Mouse (Mus musculus) kidney, adult 2 months (tissue): ENCODE results near the gene Cd8a. TPM values are rescaled to one million over a fixed set of nuclear protein-coding genes. Genes with fewer than 3 reads are reported as not detected.

ENCODE experiments used
- DNase-seq: peaks from one replicate; pipeline ENCODE4 v3.0.0; 2021
- H3K27ac ChIP-seq: fragments of 200-500 bp; 2 replicates; pipeline ENCODE4 v1.5.1; 2012; ENCODE audit warnings: low read depth, low read length, control low read depth, inconsistent platforms; ENCODE audit not compliant: insufficient read depth
- H3K27me3 ChIP-seq: fragments of 200-500 bp; replicated peaks from 2 replicates; pipeline ENCODE4 v1.6.1; 2012; ENCODE audit warnings: mild to moderate bottlenecking, moderate library complexity, low read length, inconsistent platforms; ENCODE audit not compliant: control insufficient read depth, insufficient read depth
- H3K36me3 ChIP-seq: fragments of 200-500 bp; 2 replicates; pipeline ENCODE4 v1.6.1; 2012; ENCODE audit warnings: mild to moderate bottlenecking, moderate library complexity, low read length, inconsistent platforms; ENCODE audit not compliant: control insufficient read depth, insufficient read depth
- H3K4me1 ChIP-seq: fragments of 200-500 bp; 2 replicates; pipeline ENCODE4 v1.6.1; 2011; ENCODE audit warnings: low read length; ENCODE audit not compliant: control insufficient read depth, insufficient read depth
- H3K4me3 ChIP-seq: fragments of 200-500 bp; 2 replicates; pipeline ENCODE4 v1.5.1; 2011; ENCODE audit warnings: mild to moderate bottlenecking, low read depth, low read length, control low read depth; ENCODE audit not compliant: insufficient read depth
- CTCF ChIP-seq: fragments of 200-500 bp; conservative IDR thresholded peaks from 2 replicates; pipeline ENCODE4 v1.5.1; 2011; ENCODE audit warnings: low read depth, mild to moderate bottlenecking, control low read depth, low read length, moderate library complexity, mixed read lengths; ENCODE audit not compliant: insufficient read depth, insufficient read length
- POLR2A ChIP-seq: fragments of 200-500 bp; IDR thresholded peaks from one replicate; pipeline ENCODE4 v1.6.1; 2011; ENCODE audit warnings: low read depth, low read length, control low read depth
- WGBS: fragments of 180-500 bp; shearing (Covaris S2); methylation state at CpG from one replicate; pipeline ENCODE4 v1.1.7; 2018; 5-methylcytosine and 5-hydroxymethylcytosine counted together
- polyA plus RNA-seq: library from polyadenylated mRNA; depleted of rRNA; stranded (reverse); fragments of >200 nt; gene quantifications from 2 replicates; pipeline ENCODE4 v1.2.3, GENCODE M21; 2012

Cd8a gene
- polyA plus RNA-seq, 1 experiment: 4.7 TPM

DNA sequence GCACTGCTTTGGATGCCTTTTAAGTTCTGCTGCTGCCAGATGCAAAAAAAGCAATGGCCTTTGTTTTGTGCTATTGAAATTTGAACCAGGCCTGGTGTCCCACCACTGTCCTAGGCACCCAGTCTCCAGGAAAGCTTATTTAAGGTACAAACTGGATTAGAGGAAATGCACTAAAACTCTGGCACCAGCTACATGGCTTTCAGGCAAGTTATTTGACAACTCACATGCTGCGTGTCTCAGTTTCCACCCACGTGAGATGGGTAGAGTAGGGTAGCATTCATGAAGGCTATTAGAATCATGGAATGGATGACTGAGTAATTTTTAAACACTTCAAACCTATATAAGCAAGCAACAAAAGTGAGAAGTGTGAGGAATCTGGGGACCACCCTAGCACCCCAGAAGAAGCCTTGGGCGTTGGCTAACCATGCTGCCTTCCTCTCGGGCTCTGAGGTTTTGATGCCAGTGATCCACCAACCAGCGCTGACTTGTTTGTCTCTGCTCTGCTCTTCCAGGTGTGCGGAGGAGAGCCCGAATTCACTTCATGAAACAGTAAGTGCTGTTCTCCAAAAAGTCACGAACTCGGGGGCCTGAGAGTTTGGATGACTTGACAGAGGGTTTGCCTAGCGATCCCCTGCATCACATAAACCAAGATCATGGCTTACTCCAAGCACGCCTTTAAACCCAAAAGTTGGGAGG lies 39.5 kb upstream of the Cd8a start:
- TF ChIP-seq POLR2A (no peak), CTCF (no peak)
- no peak overlapping the region for H3K27ac ChIP-seq
- no peak overlapping the region for H3K4me3 ChIP-seq
- H3K4me1 ChIP-seq: no peaks in the 10 kb centered on the region
- no peaks in the 10 kb centered on the region for H3K27me3 ChIP-seq
- DNase-seq: no peak
- no peaks in the 10 kb centered on the region for H3K36me3 ChIP-seq
- 92% methylated on average over 11 of the region's 11 CpGs for WGBS

DNA sequence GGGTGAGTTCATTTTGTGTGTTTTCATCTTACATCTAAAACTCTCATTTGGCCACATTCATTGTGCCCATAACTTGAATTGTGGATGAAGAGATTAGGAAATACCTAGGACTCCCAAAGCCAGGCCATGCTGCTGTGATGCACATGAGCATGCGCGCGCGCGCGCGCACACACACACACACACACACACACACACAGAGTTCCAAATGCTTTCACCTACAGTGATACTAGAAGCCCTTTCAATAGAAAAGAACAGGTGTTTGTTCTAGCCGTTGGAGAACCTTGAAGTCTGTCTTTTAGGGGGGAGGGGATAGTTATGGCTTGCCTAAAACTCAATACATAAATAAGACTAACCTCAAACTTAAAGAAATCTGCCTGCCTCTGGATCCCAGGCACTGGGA lies 35.6 kb upstream of the Cd8a start:
- Histone ChIP-seq H3K27me3 (no peaks in the 10 kb centered on the region), H3K4me3 (no peak overlapping the region), H3K36me3 (no peaks in the 10 kb centered on the region), H3K4me1 (no peaks in the 10 kb centered on the region), H3K27ac (no peak overlapping the region)
- no peak for DNase-seq
- 93% methylated on average over 8 of the region's 8 CpGs for WGBS
- TF ChIP-seq CTCF (no peak), POLR2A (no peak)

DNA sequence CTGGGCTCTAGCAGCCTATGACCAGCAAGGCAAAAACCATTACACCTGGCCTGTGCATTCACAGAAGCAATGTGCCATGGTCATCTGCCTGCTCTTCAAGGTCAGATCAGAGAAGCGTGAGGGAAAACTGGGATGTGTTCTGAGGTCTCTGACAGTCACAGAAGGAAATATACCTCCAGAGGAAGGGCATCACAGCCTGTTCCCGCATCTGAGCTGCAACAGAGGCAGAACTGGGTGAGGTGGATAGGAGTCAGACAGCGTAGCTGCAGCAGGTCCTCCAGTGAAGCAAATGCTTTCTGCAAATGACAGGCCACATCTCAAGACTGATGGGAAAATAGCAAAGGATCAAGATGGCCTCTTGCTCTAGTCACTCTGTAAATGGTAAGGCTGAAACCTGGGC lies 34.3 kb upstream of the Cd8a start:
- TF ChIP-seq POLR2A: no peak
- TF ChIP-seq CTCF: no peak
- H3K27me3 ChIP-seq: no peaks in the 10 kb centered on the region
- WGBS: 75% methylated on average over 3 of the region's 3 CpGs
- no peak overlapping the region for H3K27ac ChIP-seq
- no peak overlapping the region for H3K4me3 ChIP-seq
- DNase-seq: no peak
- H3K36me3 ChIP-seq: no peaks in the 10 kb centered on the region
- H3K4me1 ChIP-seq: no peaks in the 10 kb centered on the region

DNA sequence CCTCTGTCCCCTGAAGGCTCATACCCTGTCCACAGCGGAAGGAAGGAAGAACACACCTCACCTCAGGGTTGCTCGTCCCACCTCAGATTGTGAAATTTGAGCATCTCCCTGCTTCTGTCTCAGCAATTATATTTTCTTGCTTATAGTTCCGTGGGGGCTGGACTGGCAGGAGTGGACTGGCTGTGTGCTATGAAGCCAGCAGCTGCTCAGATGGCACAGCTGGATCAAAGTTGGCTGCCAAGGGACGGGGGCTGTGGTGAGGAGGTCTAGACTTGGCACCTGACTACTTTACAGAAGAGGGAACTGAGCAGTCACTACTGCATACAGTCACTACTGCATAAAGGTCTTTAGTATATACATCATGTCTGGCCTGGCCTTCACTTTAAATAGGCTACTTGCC lies 33.9 kb upstream of the Cd8a start:
- no peaks in the 10 kb centered on the region for H3K36me3 ChIP-seq
- H3K27ac ChIP-seq: no peak overlapping the region
- no peaks in the 10 kb centered on the region for H3K4me1 ChIP-seq
- H3K27me3 ChIP-seq: no peaks in the 10 kb centered on the region
- TF ChIP-seq POLR2A (no peak), CTCF (no peak)
- DNase-seq: no peak
- 73% methylated on average over 4 of the region's 4 CpGs for WGBS
- H3K4me3 ChIP-seq: no peak overlapping the region

DNA sequence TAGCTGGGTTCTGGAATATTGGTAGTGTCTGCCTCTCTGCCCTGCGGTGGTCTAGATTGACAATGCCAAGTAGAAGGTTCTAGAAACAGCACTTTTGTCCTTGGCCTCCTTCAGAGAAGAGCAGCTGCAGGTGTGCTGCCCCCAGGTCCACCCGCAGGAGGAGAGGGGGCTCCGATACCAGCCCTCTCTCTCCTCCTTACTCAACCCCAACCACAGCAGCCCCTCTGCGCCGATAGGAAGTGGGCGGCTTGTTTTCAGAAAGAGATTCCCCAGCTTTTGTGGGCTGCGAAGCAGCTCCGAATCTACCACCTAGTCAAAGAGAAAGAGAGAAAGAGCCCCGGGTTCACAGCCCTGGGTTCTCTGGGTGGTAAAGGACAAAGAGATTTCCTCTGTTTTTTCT lies 32.0 kb upstream of the Cd8a start:
- Histone ChIP-seq H3K4me3 (no peak overlapping the region), H3K4me1 (no peaks in the 10 kb centered on the region)
- WGBS: 85% methylated on average over 9 of the region's 9 CpGs

DNA sequence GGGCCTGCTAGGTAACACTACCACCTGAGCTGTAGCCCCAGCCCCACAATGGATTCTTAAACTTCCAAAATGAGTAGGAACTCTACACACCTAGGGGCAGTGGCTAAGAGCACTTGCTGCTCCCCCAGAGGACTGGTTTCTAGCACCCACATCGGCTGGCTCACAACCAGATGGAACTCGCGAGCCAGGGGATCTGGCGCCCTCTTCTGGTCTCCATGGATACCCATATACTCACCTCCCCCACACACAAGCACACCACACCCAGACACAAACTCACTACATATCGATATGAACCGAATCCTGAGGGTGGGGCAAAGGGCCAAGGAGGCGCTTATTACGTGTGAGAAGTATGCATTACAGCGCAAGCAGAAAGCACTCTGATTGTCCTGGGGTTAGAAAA lies 25.2 kb upstream of the Cd8a start:
- DNase-seq: no peak
- Histone ChIP-seq H3K4me1 (no peaks in the 10 kb centered on the region), H3K36me3 (no peaks in the 10 kb centered on the region), H3K27ac (no peak overlapping the region), H3K4me3 (no peak overlapping the region), H3K27me3 (no peaks in the 10 kb centered on the region)
- no peak for TF ChIP-seq CTCF
- 95% methylated on average over 9 of the region's 9 CpGs for WGBS

More for the DNA sequence above, 32.0 kb upstream of the Cd8a start:
- Histone ChIP-seq H3K27me3 (no peaks in the 10 kb centered on the region), H3K36me3 (no peaks in the 10 kb centered on the region), H3K27ac (no peak overlapping the region)
- no peak for TF ChIP-seq POLR2A
- TF ChIP-seq CTCF: no peak
- no peak for DNase-seq

DNA sequence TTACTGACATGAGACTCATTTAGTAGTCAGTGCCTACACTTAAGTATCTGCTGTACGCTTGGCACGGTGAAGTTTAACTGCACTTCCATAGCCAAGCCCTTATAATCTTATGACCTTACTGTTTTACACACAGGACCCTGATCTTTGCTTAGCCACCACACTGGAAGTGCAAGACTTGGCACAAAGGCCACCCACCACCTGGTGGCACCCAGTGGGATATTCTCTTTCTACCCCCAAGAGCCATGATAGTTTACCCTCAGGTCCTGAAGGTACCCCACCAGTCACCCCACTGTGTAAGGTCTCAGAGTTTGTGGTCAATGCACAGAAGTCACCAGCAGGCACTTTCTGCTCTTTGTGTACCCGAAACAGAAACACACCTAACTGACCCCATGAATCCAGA lies 22.0 kb upstream of the Cd8a start:
- H3K4me1 ChIP-seq: no peaks in the 10 kb centered on the region
- H3K27ac ChIP-seq: no peak overlapping the region
- no peak overlapping the region for H3K4me3 ChIP-seq
- no peak for DNase-seq
- WGBS: 85% methylated on average over 3 of the region's 3 CpGs
- H3K27me3 ChIP-seq: no peaks in the 10 kb centered on the region
- H3K36me3 ChIP-seq: no peaks in the 10 kb centered on the region
- no peak for TF ChIP-seq CTCF

DNA sequence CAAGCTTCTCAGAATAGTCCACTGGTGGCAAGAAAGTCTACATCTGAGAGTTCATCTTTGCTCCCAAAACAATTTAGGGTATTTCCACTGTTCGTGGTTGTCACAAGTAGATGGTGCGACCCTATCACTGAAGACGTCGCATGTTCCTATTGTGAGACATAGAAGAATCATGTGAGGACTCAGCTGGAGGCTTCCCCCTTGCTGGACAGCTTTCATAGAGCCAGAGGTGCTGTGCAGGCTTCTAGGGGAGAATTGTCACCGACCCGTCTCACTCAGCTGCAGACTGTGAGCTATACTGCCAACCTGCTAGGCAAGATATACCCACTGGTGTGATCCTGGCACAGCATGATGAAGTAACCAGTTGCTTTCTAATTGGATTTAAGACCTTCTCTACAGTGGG lies 21.0 kb upstream of the Cd8a start:
- DNase-seq: no peak
- TF ChIP-seq POLR2A (no peak), CTCF (no peak)
- H3K27me3 ChIP-seq: no peaks in the 10 kb centered on the region
- no peaks in the 10 kb centered on the region for H3K4me1 ChIP-seq
- WGBS: 93% methylated on average over 6 of the region's 6 CpGs
- no peak overlapping the region for H3K27ac ChIP-seq
- H3K4me3 ChIP-seq: no peak overlapping the region
- no peaks in the 10 kb centered on the region for H3K36me3 ChIP-seq
